Mouse (Mus musculus): ENCODE measurements around the gene Krtap9-1. TPM values are rescaled to one million over a fixed set of nuclear protein-coding genes. Genes with fewer than 3 reads are reported as not detected.

Gene Krtap9-1
- polyA plus RNA-seq, 1 experiment from 2014 or later: not detected

Other genes with a start within 250 kb of the Krtap9-1 start
- not detected in 2 replicates for gene Krtap4-1, start 245.2 kb upstream of the Krtap9-1 start, polyA plus RNA-seq (2015; fragmentation: Nextera tagmentation; extraction: Ambion mirVana)
- gene Krtap4-2, start 238.3 kb upstream of the Krtap9-1 start, polyA plus RNA-seq (2015; fragmentation: Nextera tagmentation; extraction: Ambion mirVana): not detected in 2 replicates
- not detected in 2 replicates for gene Krtap4-7, start 229.3 kb upstream of the Krtap9-1 start, polyA plus RNA-seq (2015; fragmentation: Nextera tagmentation; extraction: Ambion mirVana)
- gene Gm11555, start 223.2 kb upstream of the Krtap9-1 start, polyA plus RNA-seq (2015; fragmentation: Nextera tagmentation; extraction: Ambion mirVana): not detected in 2 replicates
- not detected in 2 replicates for gene Gm11563, start 214.4 kb upstream of the Krtap9-1 start, polyA plus RNA-seq (2015; fragmentation: Nextera tagmentation; extraction: Ambion mirVana)
- not detected in 2 replicates for gene Krtap4-6, start 207.4 kb upstream of the Krtap9-1 start, polyA plus RNA-seq (2015; fragmentation: Nextera tagmentation; extraction: Ambion mirVana)
- not detected in 2 replicates for gene Gm14190, start 182.6 kb upstream of the Krtap9-1 start, polyA plus RNA-seq (2015; fragmentation: Nextera tagmentation; extraction: Ambion mirVana)
- gene Gm14180, start 139.1 kb upstream of the Krtap9-1 start, polyA plus RNA-seq (2015; fragmentation: Nextera tagmentation; extraction: Ambion mirVana): not detected in 2 replicates
- not detected in 2 replicates for gene Gm11595, start 100.5 kb upstream of the Krtap9-1 start, polyA plus RNA-seq (2015; fragmentation: Nextera tagmentation; extraction: Ambion mirVana)
- gene Krtap4-8, start 92.7 kb upstream of the Krtap9-1 start, polyA plus RNA-seq (2015; fragmentation: Nextera tagmentation; extraction: Ambion mirVana): not detected in 2 replicates
- gene Krtap4-9, start 88.2 kb upstream of the Krtap9-1 start, polyA plus RNA-seq (2015; fragmentation: Nextera tagmentation; extraction: Ambion mirVana): not detected in 2 replicates
- not detected in 2 replicates for gene Gm11596, start 79.9 kb upstream of the Krtap9-1 start, polyA plus RNA-seq (2015; fragmentation: Nextera tagmentation; extraction: Ambion mirVana)
- not detected in 2 replicates for gene Gm11569, start 74.5 kb upstream of the Krtap9-1 start, polyA plus RNA-seq (2015; fragmentation: Nextera tagmentation; extraction: Ambion mirVana)
- gene Gm11554, start 68.9 kb upstream of the Krtap9-1 start, polyA plus RNA-seq (2015; fragmentation: Nextera tagmentation; extraction: Ambion mirVana): not detected in 2 replicates
- gene Krtap4-13, start 63.5 kb upstream of the Krtap9-1 start, polyA plus RNA-seq (2015; fragmentation: Nextera tagmentation; extraction: Ambion mirVana): not detected in 2 replicates
- gene Gm11564, start 57.7 kb upstream of the Krtap9-1 start, polyA plus RNA-seq (2015; fragmentation: Nextera tagmentation; extraction: Ambion mirVana): not detected in 2 replicates
- not detected in 2 replicates for gene 2300003K06Rik, start 35.3 kb upstream of the Krtap9-1 start, polyA plus RNA-seq (2015; fragmentation: Nextera tagmentation; extraction: Ambion mirVana)
- not detected in 2 replicates for gene Krtap4-16, start 21.8 kb upstream of the Krtap9-1 start, polyA plus RNA-seq (2015; fragmentation: Nextera tagmentation; extraction: Ambion mirVana)
- gene Gm11568, start 15.5 kb upstream of the Krtap9-1 start, polyA plus RNA-seq (2015; fragmentation: Nextera tagmentation; extraction: Ambion mirVana): not detected in 2 replicates
- not detected in 2 replicates for gene Gm11559, start 8.9 kb upstream of the Krtap9-1 start, polyA plus RNA-seq (2015; fragmentation: Nextera tagmentation; extraction: Ambion mirVana)
- gene Gm11567, start 5.8 kb downstream of the Krtap9-1 start, polyA plus RNA-seq (2015; fragmentation: Nextera tagmentation; extraction: Ambion mirVana): not detected in 2 replicates
- not detected in 2 replicates for gene Krtap31-1, start 34.5 kb downstream of the Krtap9-1 start, polyA plus RNA-seq (2015; fragmentation: Nextera tagmentation; extraction: Ambion mirVana)
- not detected in 2 replicates for gene Gm11565, start 41.4 kb downstream of the Krtap9-1 start, polyA plus RNA-seq (2015; fragmentation: Nextera tagmentation; extraction: Ambion mirVana)
- gene Krtap31-2, start 62.9 kb downstream of the Krtap9-1 start, polyA plus RNA-seq (2015; fragmentation: Nextera tagmentation; extraction: Ambion mirVana): not detected in 2 replicates
- gene Krtap9-5, start 75.1 kb downstream of the Krtap9-1 start, polyA plus RNA-seq (2015; fragmentation: Nextera tagmentation; extraction: Ambion mirVana): not detected in 2 replicates
- gene Krtap29-1, start 105.7 kb downstream of the Krtap9-1 start, polyA plus RNA-seq (2015; fragmentation: Nextera tagmentation; extraction: Ambion mirVana): not detected in 2 replicates
- not detected in 2 replicates for gene Krtap16-1, start 113.2 kb downstream of the Krtap9-1 start, polyA plus RNA-seq (2015; fragmentation: Nextera tagmentation; extraction: Ambion mirVana)
- 1.1 and 1.3 TPM in 2 replicates for gene Krtap17-1, start 120.6 kb downstream of the Krtap9-1 start, polyA plus RNA-seq (2015; fragmentation: Nextera tagmentation; extraction: Ambion mirVana)
- gene Krt33a, start 142.8 kb downstream of the Krtap9-1 start, polyA plus RNA-seq (2015; fragmentation: Nextera tagmentation; extraction: Ambion mirVana): not detected in 2 replicates
- not detected in 2 replicates for gene Krt33b, start 156.5 kb downstream of the Krtap9-1 start, polyA plus RNA-seq (2015; fragmentation: Nextera tagmentation; extraction: Ambion mirVana)
- gene Krt34, start 168.2 kb downstream of the Krtap9-1 start, polyA plus RNA-seq (2015; fragmentation: Nextera tagmentation; extraction: Ambion mirVana): not detected in 2 replicates
- not detected in 2 replicates for gene Krt31, start 177.2 kb downstream of the Krtap9-1 start, polyA plus RNA-seq (2015; fragmentation: Nextera tagmentation; extraction: Ambion mirVana)
- not detected in 2 replicates for gene Krt32, start 214.8 kb downstream of the Krtap9-1 start, polyA plus RNA-seq (2015; fragmentation: Nextera tagmentation; extraction: Ambion mirVana)
- gene Krt35, start 222.9 kb downstream of the Krtap9-1 start, polyA plus RNA-seq (2015; fragmentation: Nextera tagmentation; extraction: Ambion mirVana): not detected in 2 replicates
- gene Krt36, start 232.2 kb downstream of the Krtap9-1 start, polyA plus RNA-seq (2015; fragmentation: Nextera tagmentation; extraction: Ambion mirVana): not detected in 2 replicates
- gene Krt13, start 248.2 kb downstream of the Krtap9-1 start, polyA plus RNA-seq (2015; fragmentation: Nextera tagmentation; extraction: Ambion mirVana): 0.26 TPM in 1 of 2 replicates, not detected in the other